Mouse (Mus musculus) adipocyte (in vitro differentiated cells): ENCODE measurements around the gene Fkbp6.
"Not testable (repeated sequence)": the region's sequence is repeated elsewhere in the genome, so short reads cannot be mapped to it uniquely, and the experiment has no call there.

Experiments
- DNase-seq: peaks from one replicate; pipeline ENCODE4 v3.0.0-alpha.2; 2016; ENCODE audit warnings: low spot score

The Fkbp6 gene

GRCm38 (mm10) chr5:135349862-135350261 lies at the start of gene Fkbp6:
TSS of gene Fkbp6 (minus strand) at chr5:135350044.
- no peak for DNase-seq

DNA sequence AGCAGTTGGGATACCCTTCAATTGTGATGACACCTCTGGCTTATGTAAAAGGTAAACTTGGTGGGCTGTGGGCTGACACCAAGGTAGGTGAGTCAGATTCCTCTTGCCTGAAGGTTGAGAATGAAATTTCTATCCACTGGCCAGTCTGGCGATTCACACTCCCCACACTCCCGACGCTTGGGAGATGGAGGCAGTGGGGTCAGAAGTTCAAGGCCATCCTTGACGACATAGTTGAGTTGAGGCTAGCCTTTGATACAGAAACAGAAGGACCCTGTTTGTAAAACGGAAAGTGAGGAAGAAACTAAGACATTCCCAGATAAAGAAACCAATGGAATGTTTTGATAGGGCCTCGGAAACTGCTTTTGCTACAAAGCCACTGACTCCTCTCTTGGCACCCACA lies 49.5 kb upstream of the Fkbp6 start:
- no peak for DNase-seq

DNA sequence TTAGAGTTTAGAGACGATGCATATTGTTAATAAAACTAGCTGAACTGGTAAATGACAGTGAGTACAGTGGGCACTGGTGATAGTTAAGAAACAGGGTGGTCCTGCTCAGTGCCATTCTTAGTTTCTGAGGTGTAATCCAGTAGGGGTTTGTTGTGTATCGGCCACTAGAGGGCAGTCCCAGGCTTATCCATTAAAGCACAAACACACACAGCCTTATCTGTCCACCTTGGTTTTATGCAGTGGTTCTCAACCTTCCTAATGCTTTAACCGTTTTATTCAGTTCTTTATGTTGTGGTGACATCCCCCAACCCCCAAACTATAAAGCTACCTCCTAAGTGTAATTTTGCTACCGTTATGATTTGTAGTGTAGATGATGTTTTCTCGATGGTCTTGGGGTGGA lies 46.0 kb upstream of the Fkbp6 start:
- peak; percentile 64 for DNase-seq

GRCm38 (mm10) chr5:135394004-135394823 lies 44.4 kb upstream of the Fkbp6 start, which contains the start of gene Pom121:
TSS of gene Pom121 (minus strand) at chr5:135394546.
- peak; percentile 76 for DNase-seq

- DNase-seq = no peak
These were observed 33.9 kb upstream of the Fkbp6 start for GRCm38 (mm10) chr5:135383771-135384170.

DNA sequence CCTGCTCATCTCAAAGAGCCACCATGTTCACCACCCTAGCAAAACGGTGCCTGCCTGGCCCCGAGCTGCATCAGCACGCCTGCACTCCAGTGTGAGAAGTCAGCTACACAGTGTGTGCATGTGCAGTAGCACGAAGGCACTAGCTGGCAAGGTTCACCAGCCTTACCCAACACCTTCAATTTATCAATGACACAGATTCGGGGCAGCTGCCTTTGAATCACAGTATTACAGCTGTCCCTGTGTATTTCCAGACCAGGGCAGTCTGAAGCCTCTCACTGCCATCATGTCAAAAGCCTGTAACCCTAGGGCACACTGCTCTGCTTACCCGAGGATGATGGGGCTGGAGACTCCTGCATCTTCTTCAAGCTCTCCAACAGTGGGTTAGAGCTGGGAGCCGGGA lies 32.9 kb upstream of the Fkbp6 start:
- no peak for DNase-seq

DNA sequence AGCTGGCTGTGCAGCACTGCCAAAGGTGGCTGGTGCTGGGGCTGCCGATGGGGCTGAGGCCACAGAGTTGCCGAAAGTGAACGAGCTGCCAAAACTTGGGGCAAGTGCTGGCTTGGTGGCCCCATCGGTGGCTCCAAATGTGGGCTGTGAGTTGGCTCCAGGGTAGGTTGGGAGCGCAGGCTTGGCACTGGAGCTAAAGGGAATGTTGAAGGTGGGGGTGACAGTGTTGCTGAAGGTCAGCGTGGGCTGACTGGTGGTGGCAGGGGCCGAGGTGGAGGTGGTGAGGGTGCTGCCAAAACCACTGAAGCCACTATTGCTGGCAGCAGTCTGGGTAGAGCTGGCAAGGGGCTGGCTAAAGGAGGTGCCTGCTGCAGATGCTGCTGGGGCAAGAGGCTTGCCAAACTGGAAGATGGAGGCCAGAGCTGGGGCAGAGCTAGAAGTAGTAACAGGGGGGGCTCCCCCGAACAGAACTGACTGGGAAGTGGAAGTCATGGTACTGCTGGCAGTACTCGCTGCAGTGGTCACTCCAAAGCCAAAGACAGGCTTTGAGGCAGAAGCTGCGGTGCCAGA lies 31.6 kb upstream of the Fkbp6 start:
- DNase-seq = no peak

DNA sequence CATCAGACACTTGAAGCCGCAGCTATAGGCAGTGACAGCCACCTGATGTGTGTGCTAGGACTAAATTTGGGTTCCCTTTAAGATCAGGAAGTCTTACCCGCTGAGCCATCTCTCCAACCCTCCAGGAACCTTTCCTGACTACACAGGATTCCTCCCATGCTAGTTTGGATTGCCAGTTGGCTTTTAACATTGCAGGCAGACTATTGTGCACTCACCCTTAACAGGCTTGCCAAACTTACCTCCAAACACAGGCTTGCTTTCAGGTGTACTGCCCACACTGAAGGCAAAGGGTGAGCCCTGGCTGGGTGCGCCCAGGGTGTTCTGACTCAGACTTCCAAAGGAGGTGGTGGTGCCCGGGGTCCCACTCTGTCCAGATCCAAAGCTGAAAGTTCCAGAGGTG lies 30.8 kb upstream of the Fkbp6 start:
- DNase-seq = no peak

DNA sequence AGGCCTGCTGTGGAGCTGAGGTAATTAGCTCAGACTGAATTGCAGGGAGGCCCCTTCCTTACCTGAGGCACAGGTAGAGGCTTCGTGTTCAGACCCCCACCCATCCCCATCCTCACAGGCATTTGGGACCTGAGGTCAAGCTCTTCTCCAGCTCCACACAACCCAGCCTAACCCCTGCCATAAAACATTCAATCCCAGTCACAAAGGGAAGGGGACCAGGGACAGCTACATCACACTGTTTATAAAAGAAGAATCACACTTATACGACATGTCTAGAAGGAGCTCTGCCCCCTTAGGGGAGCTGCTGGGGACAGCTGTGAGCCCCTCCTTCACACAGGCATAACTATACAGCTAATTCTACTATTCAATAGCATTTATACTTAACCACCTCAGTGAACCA lies 26.5 kb upstream of the Fkbp6 start:
- DNase-seq = no peak

DNA sequence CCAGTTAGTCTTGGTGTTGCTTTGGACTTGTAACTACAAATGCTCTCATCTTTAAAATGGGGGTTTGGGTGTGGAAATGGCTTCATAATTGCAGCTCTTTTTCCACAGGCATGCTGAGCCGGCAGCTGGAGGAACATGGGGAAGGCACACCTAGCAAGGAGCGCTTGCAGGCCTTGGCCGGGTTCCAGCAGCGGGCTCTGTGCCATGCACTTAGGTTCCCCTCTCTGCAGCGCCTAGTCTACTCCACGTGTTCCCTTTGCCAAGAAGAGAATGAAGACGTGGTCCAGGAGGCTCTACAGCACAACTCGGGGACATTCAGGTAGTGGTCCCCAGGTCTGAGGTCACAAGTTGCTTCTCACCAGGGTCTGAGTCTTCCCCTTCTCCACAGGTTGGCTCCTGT lies 25.3 kb upstream of the Fkbp6 start:
- DNase-seq = no peak

GRCm38 (mm10) chr5:135373601-135374000 lies 23.8 kb upstream of the Fkbp6 start:
- DNase-seq = no peak

DNA sequence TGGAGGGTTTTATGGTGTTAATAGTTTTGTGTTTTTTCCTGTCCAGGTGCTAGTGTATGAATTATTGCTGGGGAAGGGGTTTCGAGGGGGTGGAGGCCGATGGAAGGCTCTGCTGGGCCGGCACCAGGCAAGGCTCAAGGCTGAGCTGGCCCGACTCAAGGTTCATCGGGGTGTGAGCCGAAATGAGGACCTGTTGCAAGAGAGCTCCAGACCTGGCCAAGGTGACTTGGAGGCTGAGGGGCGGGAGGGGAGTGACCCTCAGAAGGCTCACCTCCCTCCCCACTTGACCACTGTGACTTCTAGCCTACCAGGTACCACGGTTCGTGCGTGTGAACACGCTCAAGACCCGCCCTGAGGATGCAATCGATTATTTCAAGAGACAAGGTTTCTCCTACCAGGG lies 21.4 kb upstream of the Fkbp6 start:
- DNase-seq = no peak

GRCm38 (mm10) chr5:135369787-135370654 lies 20.2 kb upstream of the Fkbp6 start, which contains the start of gene Nsun5:
TSS of gene Nsun5 (plus strand) at chr5:135369953.
- DNase-seq = peak; percentile 96

- not testable (repeated sequence) for DNase-seq
These were observed 19.4 kb upstream of the Fkbp6 start for GRCm38 (mm10) chr5:135369196-135369595.

- DNase-seq = peak; percentile 35
These were observed 18.5 kb upstream of the Fkbp6 start for GRCm38 (mm10) chr5:135368312-135368711.

GRCm38 (mm10) chr5:135367841-135368240 lies 18.0 kb upstream of the Fkbp6 start:
- peak; percentile 30 for DNase-seq

DNA sequence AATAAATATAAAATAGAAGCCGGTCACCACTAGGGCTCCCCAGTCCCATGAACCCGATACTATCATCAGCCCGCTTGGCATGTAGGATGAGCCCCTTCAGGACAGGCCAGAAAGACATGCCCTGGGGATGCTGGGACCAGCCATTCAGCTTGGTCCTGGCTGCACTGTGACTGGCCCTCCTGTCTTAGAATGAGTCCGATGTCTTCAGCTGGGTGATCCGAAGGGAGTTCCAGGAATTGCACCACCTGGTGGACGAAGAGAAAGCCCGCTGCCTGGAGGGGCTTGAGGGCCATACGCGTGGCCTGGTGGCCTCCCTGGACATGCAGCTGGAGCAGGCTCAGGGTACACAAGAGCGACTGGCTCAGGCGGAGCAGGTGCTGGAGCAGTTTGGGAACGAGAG lies 13.7 kb upstream of the Fkbp6 start:
- no peak for DNase-seq

- no peak for DNase-seq
These were observed 12.7 kb upstream of the Fkbp6 start for GRCm38 (mm10) chr5:135362572-135362971.

- no peak for DNase-seq
These were observed 9.9 kb upstream of the Fkbp6 start for GRCm38 (mm10) chr5:135359772-135360171.

DNA sequence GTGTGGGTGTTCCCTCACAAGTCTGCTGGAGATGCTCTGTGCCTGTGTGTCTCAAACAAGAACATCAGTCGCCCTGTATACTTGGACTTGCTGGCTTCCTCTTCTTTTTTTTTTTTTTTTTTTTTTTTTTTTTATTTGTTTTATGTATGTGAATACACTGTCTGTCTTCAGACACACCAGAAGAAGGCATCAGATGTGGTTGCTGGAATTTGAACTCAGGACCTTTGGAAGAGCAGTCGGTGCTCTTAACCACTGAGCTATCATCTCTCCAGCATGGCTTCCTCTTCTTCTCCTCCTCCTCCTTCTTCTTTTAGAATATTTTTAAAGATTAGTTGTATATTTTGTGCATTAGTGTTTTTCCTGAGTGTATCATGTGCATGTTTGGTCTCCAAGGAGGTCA lies 7.7 kb upstream of the Fkbp6 start:
- DNase-seq = peak; percentile 25

- no peak for DNase-seq
These were observed 6.2 kb upstream of the Fkbp6 start for GRCm38 (mm10) chr5:135356090-135356489.

DNA sequence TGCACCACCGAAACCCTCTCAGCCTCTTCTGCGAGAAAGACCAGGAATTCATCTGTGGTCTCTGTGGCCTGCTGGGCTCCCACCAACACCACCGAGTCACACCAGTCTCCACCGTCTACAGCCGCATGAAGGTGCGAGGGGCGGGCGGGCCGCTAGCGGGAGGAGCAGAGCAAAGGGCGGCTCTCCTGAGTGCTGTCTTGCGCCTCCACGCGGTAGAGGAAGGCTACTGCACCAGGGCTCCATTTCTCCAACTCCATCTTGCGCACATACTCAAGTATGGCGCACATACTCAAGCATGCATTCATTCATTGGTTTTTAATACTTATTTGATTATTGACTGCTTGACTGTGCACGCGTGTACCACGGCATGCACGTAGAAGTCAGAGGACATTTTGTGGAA lies 3.7 kb upstream of the Fkbp6 start:
- no peak for DNase-seq

DNA sequence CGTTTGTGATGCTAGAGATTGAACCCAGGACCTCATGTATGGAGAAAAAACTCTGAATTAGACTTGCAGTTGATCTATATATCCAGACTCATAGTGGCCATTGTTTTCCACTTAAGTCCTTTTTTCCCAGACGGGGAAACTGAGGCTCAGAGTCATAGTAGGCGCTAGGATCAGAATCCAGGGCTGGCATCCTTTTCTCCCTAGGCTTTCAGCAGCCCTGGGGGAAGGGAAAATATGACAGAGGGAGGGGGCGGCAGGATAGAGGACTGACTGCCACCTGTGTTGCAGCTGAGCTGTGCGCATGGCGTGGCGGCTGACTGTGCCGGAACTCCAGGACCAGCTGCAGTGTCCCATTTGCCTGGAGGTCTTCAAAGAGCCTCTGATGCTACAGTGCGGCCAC lies 3.2 kb upstream of the Fkbp6 start, which contains the start of gene Trim50:
Gene Trim50, plus strand, starts transcription at position 301 of the 400 bp plus-strand sequence.
- no peak for DNase-seq
